Mouse (Mus musculus): ENCODE measurements at regions not wholly inside any gene's neighbourhood (a gene's known extent, or its start where the extent isn't known, plus 50 kb on each side); places are given as distances from the start of the nearest gene placed in this dataset.
A peak's percentile ranks its signal among the peaks of the same experiment; 100 is the strongest.

DNA sequence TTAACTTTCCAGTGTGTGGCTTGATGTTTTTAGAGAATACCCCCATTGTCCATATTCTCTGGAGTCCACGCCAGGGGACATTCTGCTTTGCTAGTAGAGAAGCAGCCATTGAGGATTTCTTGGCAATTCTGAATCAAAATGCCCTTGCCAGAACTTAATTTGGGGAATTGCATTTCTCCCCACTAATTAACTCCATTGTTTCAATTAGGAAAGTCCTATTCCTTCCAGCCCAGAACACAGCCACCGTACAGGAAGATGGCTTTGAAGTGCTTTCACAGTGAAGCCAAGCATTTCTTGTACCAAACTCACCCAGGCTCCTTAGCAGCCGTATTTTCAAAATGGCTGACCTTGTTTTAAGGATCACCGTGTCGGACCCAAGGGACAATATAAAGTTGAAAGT is 399.4 kb downstream of the Vps13c start:
- DNase-seq (ENCODE audit: extremely low spot score in 1 of 2, low spot score in 1 of 2): peak; percentile 8 to 34

DNA sequence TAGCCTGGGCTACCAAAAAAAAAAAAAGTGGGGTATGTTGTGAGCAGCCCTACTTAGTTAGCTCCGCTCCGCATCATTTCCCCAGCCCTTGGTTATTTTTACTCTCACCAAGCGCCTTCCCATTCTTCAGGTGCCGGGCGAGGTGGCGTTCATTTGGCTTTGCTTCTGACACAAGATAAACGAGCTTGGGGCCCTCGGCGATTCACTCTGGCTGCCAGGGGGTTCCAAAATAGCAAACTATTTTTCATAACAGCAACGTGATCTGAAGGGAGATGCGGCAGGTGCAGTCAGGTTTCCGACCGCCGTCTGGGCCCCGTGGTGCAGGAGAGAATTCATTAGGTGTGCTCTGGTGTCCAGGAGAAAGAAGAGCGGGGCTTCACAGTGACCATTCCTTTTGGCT is 403.6 kb upstream of the Rora start:
- no peak for DNase-seq (ENCODE audit: extremely low spot score in 1 of 2, low spot score in 1 of 2)

DNA sequence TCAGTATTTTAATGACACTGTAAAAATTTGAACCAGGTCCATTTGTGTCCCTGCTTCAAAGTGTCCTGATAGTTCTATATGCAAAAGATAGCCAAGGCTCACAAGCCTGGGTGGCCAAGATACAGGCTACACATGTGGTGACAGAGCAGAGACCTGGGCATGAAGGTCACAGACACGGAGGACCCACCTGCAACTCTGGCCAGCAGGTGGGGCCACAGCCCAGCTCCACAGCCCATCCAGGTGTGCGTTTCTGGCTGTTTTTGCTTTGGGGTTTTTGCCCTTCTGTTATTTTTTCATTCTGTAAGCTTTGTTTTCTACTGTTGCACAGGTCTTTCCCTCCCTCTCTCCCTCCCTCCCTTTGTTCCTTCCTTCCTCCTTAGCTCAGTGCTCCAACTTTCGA is 399.4 kb upstream of the Rora start:
- DNase-seq (ENCODE audit: extremely low spot score in 1 of 2, low spot score in 1 of 2): no peak

- DNase-seq (ENCODE audit: extremely low spot score in 1 of 2, low spot score in 1 of 2): peak in 1 of 2 experiments; percentile 1
Observed at GRCm38 (mm10) chr9:68268551-68268950, 385.0 kb upstream of the Rora start.

- DNase-seq (ENCODE audit: extremely low spot score in 1 of 2, low spot score in 1 of 2): peak in 1 of 2 experiments; percentile 2
Observed at GRCm38 (mm10) chr9:68302232-68302925, 351.2 kb upstream of the Rora start.

GRCm38 (mm10) chr9:68330721-68331120 is 322.9 kb upstream of the Rora start:
- DNase-seq (ENCODE audit: extremely low spot score in 1 of 2, low spot score in 1 of 2): no peak

DNA sequence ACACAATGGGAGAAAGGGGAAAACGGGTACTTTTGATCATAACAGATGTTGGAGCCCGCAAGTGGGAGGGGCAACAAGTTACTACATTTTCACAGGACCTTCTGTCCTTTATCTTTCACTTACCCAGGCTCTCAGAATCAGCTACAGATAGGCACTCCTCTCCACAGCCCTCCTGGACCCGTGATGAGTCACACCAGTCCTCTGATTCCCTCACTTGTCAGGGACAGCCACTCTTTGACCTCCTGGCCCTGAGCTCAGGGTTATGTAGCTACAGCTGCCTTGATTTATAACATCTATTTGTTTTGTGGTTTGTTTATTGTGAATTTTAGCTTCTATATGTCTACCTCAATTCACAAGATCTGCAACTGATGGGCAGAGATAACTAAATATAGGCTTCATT is 312.7 kb upstream of the Rora start:
- DNase-seq (ENCODE audit: extremely low spot score in 1 of 2, low spot score in 1 of 2): no peak

DNA sequence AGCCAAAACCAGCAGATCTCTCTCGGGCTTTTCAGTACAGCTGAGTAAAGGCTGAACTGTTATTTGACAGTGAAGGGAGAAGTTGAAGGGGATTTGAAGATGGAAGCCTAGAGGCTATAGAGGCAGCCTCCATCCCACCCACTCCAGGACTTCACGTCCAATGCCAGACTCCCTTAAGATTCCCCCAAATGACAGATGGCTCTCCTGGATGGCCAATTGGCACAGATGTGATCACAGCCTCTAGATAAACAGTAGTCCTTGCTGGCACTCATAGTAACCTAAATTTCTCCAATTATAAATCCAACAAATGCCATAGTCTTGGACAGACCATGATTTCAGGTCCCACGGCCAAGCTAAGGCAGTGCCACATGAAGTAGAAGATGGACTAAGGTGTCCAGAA is 312.1 kb upstream of the Rora start:
- no peak for DNase-seq (ENCODE audit: extremely low spot score in 1 of 2, low spot score in 1 of 2)

- DNase-seq (ENCODE audit: extremely low spot score in 1 of 2, low spot score in 1 of 2): peak; percentile 33 to 50
Observed at GRCm38 (mm10) chr9:68347426-68347825, 306.2 kb upstream of the Rora start.

- no peak for DNase-seq (ENCODE audit: extremely low spot score in 1 of 2, low spot score in 1 of 2)
Observed at GRCm38 (mm10) chr9:68351466-68351865, 302.1 kb upstream of the Rora start.

DNA sequence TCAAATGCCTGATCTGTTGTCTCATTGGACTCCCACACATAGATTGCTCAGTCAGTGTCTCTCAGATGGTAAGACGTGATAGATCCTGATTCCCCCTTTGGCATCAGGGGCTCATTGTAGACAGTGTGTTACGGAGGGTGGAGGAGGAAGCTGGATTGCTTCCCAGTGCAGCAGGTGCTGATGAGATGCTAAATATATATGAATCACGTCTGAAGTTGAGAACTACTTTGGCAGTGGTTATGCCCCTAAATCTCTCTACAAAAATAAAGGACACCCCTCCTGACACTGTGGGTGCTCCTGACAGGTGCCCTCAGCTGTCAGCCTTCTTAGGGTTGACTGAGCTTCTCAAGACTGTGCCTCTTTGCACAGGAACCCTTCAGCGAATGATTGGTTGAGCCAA is 299.1 kb upstream of the Rora start:
- peak; percentile 7 to 55 for DNase-seq (ENCODE audit: extremely low spot score in 1 of 2, low spot score in 1 of 2)

DNA sequence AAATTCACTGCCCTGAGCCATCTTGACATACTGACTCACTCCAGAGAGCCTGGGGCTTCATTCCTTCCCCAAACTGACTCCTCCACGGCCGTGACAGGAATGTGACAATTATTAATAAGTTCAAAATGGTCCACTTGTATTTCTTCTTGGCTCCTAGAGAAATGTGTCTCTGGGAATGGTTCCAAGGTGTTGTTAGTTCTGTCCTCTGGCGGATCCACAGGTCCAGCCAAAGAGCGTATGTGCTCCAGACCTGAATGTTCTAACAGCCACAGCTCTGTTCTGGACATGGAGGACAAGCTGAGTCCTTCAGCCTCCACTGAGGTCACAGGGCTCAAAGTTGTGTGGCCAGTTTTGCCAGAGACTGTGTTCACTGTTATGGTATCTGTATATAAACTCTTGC is 297.5 kb upstream of the Rora start:
- DNase-seq (ENCODE audit: extremely low spot score in 1 of 2, low spot score in 1 of 2): no peak

GRCm38 (mm10) chr9:68357231-68357630 is 296.4 kb upstream of the Rora start:
- DNase-seq (ENCODE audit: extremely low spot score in 1 of 2, low spot score in 1 of 2): peak in 1 of 2 experiments; percentile 15

DNA sequence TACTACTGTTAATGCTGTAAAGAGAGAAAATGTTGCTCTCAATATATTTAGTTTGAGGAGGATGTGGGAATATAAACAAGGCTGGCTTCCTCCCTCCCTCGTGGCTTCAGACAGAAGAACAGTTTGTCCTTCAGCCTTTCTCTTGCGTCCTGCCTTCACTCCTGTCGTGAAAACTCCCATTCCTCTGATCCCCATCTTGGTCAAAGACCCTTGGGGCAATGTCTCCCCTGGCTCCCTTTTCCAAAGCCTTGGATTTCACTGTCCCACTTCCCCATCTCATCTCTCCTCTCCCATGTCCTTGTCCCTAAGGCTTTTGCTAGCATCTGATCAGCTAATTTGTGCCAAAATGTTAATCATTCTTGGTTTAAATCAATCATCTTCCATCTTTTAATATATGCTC is 286.6 kb upstream of the Rora start:
- no peak for DNase-seq (ENCODE audit: extremely low spot score in 1 of 2, low spot score in 1 of 2)

- no peak for DNase-seq (ENCODE audit: extremely low spot score in 1 of 2, low spot score in 1 of 2)
Observed at GRCm38 (mm10) chr9:68367556-68367955, 286.0 kb upstream of the Rora start.

GRCm38 (mm10) chr9:68372726-68373125 is 280.9 kb upstream of the Rora start:
- no peak for DNase-seq (ENCODE audit: extremely low spot score in 1 of 2, low spot score in 1 of 2)

- no peak for DNase-seq (ENCODE audit: extremely low spot score in 1 of 2, low spot score in 1 of 2)
Observed at GRCm38 (mm10) chr9:68376222-68376621, 277.4 kb upstream of the Rora start.

DNA sequence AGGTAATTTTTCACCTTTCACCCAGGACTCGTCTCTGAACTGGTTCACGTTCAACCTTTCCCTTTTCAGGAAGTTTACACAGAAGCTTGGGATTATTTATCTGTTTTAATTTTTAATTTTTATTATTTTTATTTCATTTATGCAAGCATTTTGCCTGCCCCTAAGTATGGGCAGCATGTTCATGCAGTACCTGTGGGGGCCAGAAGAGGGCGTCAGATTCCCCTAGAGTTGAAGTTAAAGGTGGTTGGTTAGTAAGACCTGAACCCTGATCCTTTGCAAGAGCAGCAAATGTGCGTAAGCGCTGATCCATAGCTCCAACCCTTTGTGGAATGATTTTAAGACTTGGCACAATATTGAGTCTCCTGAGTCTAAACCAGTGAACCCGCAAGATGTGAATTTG is 271.7 kb upstream of the Rora start:
- no peak for DNase-seq (ENCODE audit: extremely low spot score in 1 of 2, low spot score in 1 of 2)

DNA sequence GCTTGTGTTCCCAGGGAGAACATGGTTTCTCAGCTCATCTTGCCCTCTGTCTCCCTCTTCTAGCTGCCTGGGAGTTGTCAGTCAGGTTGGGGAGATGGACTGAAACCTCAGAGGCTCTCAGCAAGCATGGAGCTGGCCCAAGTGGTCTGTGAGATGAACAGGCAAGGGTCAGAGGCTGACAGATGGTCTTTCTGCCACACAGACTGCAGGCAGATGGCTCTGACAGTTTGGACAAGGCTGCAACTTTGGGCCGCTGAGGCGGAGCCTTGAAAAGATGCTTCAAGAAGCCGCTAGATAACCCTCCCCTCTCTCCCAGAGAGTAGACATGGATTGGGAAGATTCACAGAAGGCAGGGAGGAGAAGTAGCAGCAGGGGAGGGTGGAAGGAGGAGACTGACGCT is 252.7 kb upstream of the Rora start:
- no peak for DNase-seq (ENCODE audit: extremely low spot score in 1 of 2, low spot score in 1 of 2)

- peak; percentile 3 to 27 for DNase-seq (ENCODE audit: extremely low spot score in 1 of 2, low spot score in 1 of 2)
Observed at GRCm38 (mm10) chr9:68402176-68402845, 251.3 kb upstream of the Rora start.

- no peak for DNase-seq (ENCODE audit: extremely low spot score in 1 of 2, low spot score in 1 of 2)
Observed at GRCm38 (mm10) chr9:68402981-68403380, 250.6 kb upstream of the Rora start.

DNA sequence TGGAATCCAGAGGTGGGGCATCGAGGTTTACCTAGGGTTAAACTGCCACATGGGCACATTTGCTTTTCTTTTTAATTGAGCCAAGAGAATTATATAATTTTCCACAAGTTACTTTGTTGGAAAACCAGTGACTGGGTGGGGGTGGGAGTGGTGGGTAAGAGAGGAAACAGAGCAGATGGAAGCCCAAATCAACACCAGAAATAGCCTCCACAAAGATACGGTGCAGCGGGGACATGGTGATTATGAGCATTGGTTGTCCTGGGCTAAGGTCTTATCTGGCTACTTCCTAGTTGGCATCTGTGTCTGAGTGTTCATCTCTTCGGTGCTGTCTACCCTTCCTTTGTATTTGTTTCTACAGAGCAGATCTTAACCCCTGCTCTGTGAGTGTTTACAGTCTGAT is 250.1 kb upstream of the Rora start:
- DNase-seq (ENCODE audit: extremely low spot score in 1 of 2, low spot score in 1 of 2): peak in 1 of 2 experiments; percentile 15

All from frontal cortex, adult 2 months (tissue).